Mouse (Mus musculus) frontal cortex, postnatal 36 days (tissue): Measurements from ENCODE around the gene Sirt2.
A peak's percentile ranks its signal among the peaks of the same experiment; 100 is the strongest.

Experiments
- DNase-seq, 2 experiments: peaks; one replicate each; pipeline ENCODE4 v3.0.0; 2022; ENCODE audit warnings: low spot score in 2 of 2

Gene Sirt2

GRCm38 (mm10) chr7:28795832-28796231 lies 29.3 kb downstream of the Sirt2 start:
- no peak for DNase-seq

GRCm38 (mm10) chr7:28796562-28796975 lies 30.0 kb downstream of the Sirt2 start:
- DNase-seq = peak; percentile 66 to 77

GRCm38 (mm10) chr7:28799994-28800393 lies 33.5 kb downstream of the Sirt2 start:
- no peak for DNase-seq

GRCm38 (mm10) chr7:28801451-28801850 lies 34.9 kb downstream of the Sirt2 start:
- no peak for DNase-seq

- DNase-seq = no peak
Measured at GRCm38 (mm10) chr7:28801901-28802670, 35.6 kb downstream of the Sirt2 start.

- no peak for DNase-seq
Measured at GRCm38 (mm10) chr7:28802846-28803588, 36.5 kb downstream of the Sirt2 start.

- DNase-seq = no peak
Measured at GRCm38 (mm10) chr7:28803756-28804155, 37.2 kb downstream of the Sirt2 start.

- no peak for DNase-seq
Measured at GRCm38 (mm10) chr7:28806869-28807268, 40.3 kb downstream of the Sirt2 start.

GRCm38 (mm10) chr7:28807641-28808220 lies 41.2 kb downstream of the Sirt2 start:
- DNase-seq = no peak

GRCm38 (mm10) chr7:28808221-28808941 lies 41.8 kb downstream of the Sirt2 start, which contains the start of gene Hnrnpl:
Hnrnpl (plus strand) TSS chr7:28808541.
- no peak for DNase-seq

- peak; percentile 95 for DNase-seq
Measured at GRCm38 (mm10) chr7:28808957-28809393, 42.4 kb downstream of the Sirt2 start.

- DNase-seq = peak in 1 of 2 experiments; percentile 61
Measured at GRCm38 (mm10) chr7:28809401-28810089, 43.0 kb downstream of the Sirt2 start.

GRCm38 (mm10) chr7:28810107-28811066 lies 43.9 kb downstream of the Sirt2 start:
- DNase-seq = peak; percentile 98 to 99

GRCm38 (mm10) chr7:28811228-28811627 lies 44.7 kb downstream of the Sirt2 start:
- DNase-seq = peak; percentile 88 to 91

GRCm38 (mm10) chr7:28811640-28812275 lies 45.2 kb downstream of the Sirt2 start:
- DNase-seq = no peak

GRCm38 (mm10) chr7:28812436-28812835 lies 45.9 kb downstream of the Sirt2 start:
- DNase-seq = no peak

GRCm38 (mm10) chr7:28812949-28813348 lies 46.4 kb downstream of the Sirt2 start:
- DNase-seq = no peak

GRCm38 (mm10) chr7:28814306-28815034 lies 47.9 kb downstream of the Sirt2 start:
- no peak for DNase-seq

- no peak for DNase-seq
Measured at GRCm38 (mm10) chr7:28815230-28815629, 48.7 kb downstream of the Sirt2 start.
